Mouse (Mus musculus) lung, postnatal 25 days (tissue): ENCODE measurements around the gene Tspan9.

ENCODE experiments used
- DNase-seq: peaks from one replicate; pipeline ENCODE4 v3.0.0; 2022; ENCODE audit warnings: low spot score

The Tspan9 gene

DNA sequence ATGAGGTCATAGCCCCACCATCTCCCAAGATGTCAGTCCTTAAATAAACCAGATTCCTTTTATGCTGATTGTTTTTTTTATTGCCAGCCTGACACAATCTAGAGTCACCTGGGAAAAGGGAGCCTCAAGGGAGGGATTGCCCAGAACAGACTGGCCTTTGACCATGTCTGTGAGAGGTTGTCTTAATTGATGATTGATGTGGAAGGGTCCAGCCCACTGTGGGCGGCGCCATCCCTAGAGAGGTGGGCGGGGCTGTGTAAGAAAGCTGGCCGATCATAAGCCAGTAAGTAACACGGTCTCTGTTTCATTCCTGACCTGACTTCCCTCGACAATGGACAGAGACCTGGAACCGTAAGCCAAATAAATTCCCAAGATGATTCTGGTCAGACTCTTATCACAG, 124.3 kb downstream of the Tspan9 start:
- DNase-seq: no peak

DNA sequence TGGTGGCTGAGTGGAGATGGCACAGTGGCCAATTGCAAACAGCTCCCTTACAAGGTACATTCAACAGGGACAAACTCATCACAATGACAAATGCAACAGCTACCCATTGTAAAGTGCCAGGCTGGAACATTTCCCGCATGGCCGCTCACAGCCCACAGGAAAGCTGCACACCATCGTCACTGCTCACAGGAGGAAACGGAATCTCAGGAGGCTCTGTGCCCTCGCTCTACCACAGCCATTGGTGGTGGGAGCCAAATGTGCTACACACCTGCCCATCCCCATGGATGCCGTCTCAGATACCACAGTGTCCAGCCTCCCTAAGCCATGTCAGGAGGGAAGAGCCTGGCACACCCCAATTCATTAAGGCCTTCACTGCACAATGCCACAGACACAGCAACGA, 128.1 kb downstream of the Tspan9 start:
- DNase-seq: no peak

GRCm38 (mm10) chr6:128011781-128012180, 131.6 kb downstream of the Tspan9 start:
- DNase-seq: no peak

GRCm38 (mm10) chr6:128011071-128011477, 132.3 kb downstream of the Tspan9 start:
- DNase-seq: no peak

DNA sequence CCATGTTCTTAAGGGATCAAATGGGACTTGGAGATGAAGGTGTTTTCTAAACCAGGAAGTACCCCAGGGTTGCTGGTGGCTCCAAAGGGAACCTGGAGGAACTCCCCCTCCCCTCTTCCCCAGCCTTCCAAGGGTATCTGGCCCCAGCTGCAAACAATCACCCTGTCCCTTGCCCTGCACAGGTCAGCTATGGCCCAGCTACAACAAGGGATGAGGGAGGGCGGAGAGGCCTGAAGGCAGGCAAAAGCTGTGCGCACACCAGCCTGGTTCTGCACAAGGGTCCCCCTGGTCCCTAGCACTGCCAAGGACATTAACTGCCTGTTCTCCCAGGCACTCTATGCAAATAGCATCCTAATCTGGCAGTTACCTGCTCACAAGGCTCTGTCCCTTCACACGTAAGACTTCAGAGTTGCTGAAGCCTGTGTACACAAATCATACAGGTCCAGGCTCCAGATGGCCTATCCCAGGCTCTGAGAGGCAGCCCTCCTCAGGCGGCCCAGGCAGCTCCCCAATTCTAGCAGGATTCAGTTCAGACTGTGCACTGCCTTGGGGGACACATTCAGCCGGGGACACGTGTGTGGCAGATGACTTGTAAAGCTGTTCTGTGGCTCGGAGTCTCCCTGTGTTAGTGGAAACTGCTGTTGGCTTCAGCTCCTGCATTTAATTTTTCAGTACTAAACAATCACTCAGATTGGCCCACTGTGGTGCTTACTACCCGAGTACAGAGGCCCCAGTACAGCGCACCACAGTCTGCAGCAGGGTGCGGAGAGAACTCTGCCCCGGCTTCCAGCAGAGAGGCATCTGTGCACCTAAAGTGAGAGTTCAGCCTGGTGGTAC, 133.0 kb downstream of the Tspan9 start:
- no peak for DNase-seq

GRCm38 (mm10) chr6:128007982-128008562, 135.3 kb downstream of the Tspan9 start:
- DNase-seq: no peak

DNA sequence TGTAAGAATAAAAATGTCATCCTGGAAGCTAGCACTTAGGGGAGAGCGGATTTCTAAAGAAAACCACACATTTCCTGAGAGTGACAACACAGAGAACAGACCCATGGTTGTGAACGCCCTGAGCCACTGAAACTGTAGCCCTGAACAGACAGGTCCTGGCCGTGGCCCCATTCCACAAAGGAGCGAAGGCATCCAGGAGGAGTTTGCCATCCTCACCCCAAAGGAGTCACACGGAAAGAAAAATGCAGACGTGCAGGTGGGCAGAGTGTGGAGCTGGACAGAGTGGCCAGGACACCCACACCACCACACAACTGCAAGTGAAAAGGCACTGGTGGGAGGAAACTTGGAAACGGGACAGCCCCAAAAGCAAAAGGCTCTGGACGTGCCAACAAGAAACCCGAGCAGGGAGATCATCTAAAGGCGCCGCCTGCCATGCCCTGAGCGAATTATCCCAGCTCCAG, 136.1 kb downstream of the Tspan9 start:
- DNase-seq: no peak

GRCm38 (mm10) chr6:128006156-128006555, 137.2 kb downstream of the Tspan9 start:
- DNase-seq: no peak

GRCm38 (mm10) chr6:128004544-128004943, 138.8 kb downstream of the Tspan9 start:
- no peak for DNase-seq

- DNase-seq: no peak
Observed at GRCm38 (mm10) chr6:128003542-128003941, 139.9 kb downstream of the Tspan9 start.

DNA sequence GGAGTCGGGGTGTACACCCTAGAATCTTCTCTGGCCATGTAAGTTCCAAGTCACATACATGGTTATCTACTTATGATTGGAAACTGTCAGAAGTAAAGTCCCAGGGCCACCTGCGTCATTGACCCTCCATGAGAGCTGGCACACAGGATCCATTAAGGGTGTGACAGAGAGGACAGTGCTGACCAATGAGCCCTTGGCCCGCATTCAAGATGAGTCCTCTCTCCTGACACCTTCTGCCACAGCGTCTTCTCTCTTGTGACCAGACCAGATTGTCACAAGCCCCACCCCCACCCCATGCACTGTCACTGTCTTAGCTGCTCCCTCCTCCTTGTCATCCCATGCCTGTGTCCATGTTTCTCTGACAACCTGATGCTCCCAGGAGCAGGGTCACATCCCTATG, 140.7 kb downstream of the Tspan9 start:
- no peak for DNase-seq

- DNase-seq: no peak
Observed at GRCm38 (mm10) chr6:128002104-128002503, 141.3 kb downstream of the Tspan9 start.

- DNase-seq: no peak
Observed at GRCm38 (mm10) chr6:128001587-128001986, 141.8 kb downstream of the Tspan9 start.

DNA sequence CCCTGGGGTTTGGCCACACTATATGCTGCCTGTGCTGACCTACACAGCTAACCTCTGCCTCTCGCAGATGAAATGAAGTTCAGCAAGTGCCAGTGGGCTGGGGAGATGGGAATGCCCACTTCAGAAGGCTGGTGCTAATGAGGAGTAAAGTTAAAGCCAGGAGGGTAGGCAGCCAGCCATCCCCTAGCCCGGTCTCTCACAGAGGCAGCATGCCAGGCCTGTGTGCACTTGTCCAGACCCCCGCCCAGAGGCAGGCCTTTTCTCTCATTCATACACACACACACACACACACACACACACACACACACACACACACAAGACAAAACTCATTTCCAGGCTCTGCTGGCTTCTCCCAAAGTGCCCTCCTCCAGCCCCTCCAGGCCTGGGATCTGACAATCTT, 142.6 kb downstream of the Tspan9 start:
- DNase-seq: no peak

- no peak for DNase-seq
Observed at GRCm38 (mm10) chr6:127999118-127999517, 144.3 kb downstream of the Tspan9 start.

GRCm38 (mm10) chr6:127996928-127997327, 146.5 kb downstream of the Tspan9 start:
- DNase-seq: no peak

- no peak for DNase-seq
Observed at GRCm38 (mm10) chr6:127992993-127993392, 150.4 kb downstream of the Tspan9 start.

GRCm38 (mm10) chr6:127991509-127992176, 151.8 kb downstream of the Tspan9 start:
- peak; percentile 76 for DNase-seq

GRCm38 (mm10) chr6:127989624-127990212, 153.7 kb downstream of the Tspan9 start:
- peak; percentile 69 for DNase-seq

DNA sequence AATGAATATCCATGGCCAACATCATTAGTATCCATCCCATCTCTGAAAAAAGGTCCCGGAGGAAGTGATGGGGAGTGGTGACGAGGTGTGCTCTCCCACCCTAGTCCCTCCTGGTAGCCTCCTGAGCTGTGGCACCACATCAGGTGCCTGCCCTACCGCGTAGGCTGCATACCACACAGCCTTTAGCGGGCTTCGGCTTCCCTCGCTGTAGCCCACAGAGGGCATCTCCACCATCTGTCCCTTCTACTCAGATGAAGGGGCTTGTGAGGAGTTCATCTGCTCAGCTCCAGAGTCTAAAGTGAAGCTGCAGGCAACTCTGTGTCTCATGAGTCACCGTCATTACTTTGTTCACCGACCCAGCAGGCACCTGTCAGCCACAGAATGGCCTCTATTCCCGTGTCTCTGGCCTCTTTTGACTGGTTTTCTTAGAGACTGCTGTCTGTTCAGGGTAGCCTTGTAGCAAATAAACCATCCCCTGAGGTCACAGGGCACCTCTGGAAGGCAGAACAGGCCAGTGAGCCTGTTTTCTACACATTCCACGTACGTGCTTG, 154.4 kb downstream of the Tspan9 start:
- DNase-seq: no peak

DNA sequence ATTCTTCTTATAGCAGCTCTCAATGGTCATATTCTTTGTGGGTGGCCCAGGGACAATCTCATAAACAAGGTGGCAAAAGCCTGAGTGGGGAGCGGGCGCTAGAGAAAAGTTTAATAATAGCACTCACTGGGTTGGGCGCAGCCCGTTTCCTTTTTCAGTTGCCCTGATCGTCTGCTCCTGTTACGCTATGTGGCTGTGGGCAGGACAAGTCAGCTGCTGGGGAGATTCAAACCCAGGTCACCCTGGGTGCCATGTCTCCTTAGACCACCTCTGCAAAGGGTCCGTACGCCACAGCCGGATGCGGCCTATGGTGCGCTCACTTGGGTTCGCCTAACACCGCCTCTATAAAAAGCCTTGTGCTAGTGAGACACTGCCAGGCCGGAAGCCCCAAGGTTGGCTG, 156.0 kb downstream of the Tspan9 start:
- DNase-seq: no peak

GRCm38 (mm10) chr6:127986357-127986756, 157.0 kb downstream of the Tspan9 start:
- no peak for DNase-seq
